Mouse (Mus musculus): Measurements from ENCODE around the gene Myct1.

Myct1 gene

DNA sequence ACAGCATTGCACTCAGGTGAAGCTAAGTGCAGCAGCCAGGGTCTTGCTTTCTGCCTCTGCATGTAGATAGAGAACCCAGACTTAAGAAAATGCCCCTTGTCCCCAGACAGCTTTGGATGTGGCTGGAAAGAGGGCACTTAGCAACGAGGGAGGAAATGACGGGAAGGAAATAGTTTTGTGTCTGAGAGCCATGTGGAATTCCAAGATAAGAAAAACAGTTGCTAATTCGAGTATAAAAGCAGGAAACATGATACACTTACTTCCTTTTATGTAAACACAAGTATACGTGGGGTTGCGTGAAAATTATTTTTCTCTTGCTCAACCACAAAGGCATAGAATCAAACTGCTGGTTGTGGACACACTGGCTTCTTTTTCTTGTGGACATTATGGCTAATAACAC is at the start of gene Myct1:
Gene Myct1 (plus strand): TSS at position 312 of the 400 bp plus-strand sequence.
- no peak for DNase-seq (ENCODE audit: low spot score)

GRCm38 (mm10) chr10:5546428-5546827 is 47.1 kb upstream of the Myct1 start:
- no peak for DNase-seq (ENCODE audit: low spot score)

DNA sequence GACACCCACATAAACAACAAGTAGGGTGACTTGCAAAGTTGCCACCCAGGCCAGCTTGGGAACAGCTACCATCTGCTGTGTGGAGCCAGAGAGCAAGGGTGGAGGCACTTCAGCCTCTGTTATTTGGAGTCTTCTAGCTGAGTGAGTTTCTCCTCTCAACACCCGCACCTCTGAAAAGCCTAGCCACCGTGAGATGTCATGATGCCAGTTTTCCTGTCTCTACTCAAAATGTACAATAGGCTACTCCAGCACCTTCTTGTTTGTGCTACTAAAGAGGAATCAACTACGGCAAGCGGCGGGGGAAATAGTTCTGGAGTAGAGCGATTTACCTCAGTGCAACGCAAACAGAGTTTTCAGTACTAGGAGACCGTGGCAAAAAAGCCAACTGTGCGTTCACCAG is 45.8 kb upstream of the Myct1 start:
- DNase-seq (ENCODE audit: low spot score), result no peak

DNA sequence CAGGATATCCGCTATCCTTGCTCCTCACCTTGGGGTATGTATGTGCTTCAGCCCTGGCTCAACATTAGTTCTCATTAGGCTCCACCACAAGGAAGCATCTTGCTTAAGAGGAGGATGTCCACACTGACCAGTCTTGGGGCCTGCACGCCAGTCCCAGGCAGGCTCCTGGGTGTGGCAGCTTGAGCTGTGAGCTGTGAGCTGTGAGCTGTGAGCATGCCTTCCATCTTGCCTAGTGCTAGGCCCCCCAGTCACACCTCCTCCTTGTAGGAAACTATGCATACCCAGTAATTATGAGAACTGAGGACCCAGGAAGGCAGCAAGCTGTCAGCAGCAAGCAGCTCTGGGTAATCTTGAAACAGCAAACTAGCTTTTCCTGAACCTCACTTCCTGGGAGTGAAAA is 44.9 kb upstream of the Myct1 start:
- DNase-seq (ENCODE audit: low spot score), result no peak

GRCm38 (mm10) chr10:5549871-5550167 is 43.8 kb upstream of the Myct1 start:
- peak; percentile 41 for DNase-seq (ENCODE audit: low spot score)

- DNase-seq (ENCODE audit: low spot score), result peak; percentile 68
These were observed 43.2 kb upstream of the Myct1 start for GRCm38 (mm10) chr10:5550168-5551021.

- DNase-seq (ENCODE audit: low spot score), result no peak
These were observed 42.2 kb upstream of the Myct1 start, which contains the start of gene Syne1 for GRCm38 (mm10) chr10:5551382-5551781. Syne1 (minus strand) TSS chr10:5551482.

DNA sequence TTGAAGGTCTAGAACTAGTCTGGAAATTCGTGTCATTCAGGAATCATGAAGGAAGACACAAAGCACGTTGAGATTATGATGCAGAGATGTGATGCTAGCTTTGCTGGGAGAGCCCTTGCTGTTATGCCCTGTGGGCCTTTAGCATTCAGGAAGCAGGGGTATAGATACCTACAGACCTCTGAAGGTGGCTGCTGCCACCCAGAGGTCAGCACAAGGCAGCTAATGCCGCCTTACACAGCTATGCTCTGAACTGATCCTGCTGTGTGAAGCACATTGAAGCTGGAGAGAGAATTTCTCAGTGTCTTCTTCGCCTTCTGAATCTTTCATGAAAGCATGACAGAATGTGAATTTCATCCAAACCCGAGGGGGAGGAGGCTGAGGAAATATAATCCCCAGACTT is 38.6 kb upstream of the Myct1 start:
- peak; percentile 38 for DNase-seq (ENCODE audit: low spot score)

GRCm38 (mm10) chr10:5558808-5559207 is 34.8 kb upstream of the Myct1 start:
- no peak for DNase-seq (ENCODE audit: low spot score)

DNA sequence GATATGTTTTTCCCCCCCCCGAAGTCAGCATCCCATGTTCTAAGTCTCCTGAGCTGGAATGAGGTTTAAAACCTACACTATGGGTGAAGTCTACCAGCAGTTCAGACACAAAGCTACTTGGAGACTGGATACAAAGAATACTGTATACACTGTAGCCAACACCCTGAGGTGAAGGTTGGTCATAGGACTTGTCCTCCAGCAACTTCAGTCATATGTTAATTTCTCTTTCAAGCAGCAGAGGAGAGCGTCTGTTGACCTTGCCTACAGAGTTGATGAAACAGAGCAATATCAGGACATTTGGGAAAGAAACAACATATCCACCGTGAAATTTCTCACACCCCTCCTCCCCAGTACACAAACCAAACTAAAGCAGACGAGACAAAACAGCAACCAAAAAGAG is 33.0 kb upstream of the Myct1 start:
- no peak for DNase-seq (ENCODE audit: low spot score)

GRCm38 (mm10) chr10:5561706-5562105 is 31.9 kb upstream of the Myct1 start:
- no peak for DNase-seq (ENCODE audit: low spot score)

DNA sequence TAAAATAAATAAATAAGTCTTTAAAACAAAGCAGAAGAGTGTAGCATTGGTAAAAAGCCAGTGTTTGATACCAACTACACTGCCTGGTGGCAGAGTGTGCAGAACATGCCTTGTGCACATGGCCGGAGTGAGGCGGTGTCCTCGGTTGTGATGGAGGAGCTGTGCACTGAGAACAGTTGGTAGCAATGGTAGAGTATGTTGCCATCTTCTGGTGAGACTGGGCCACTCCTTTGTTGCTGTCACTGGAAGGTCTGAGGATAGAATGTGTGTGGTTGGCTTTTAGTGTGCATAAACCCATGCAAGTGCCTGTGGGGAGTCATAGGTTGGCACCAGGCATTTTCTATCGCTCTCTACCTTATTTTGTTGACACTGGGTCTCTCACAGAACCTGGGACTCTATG is 24.6 kb upstream of the Myct1 start:
- DNase-seq (ENCODE audit: low spot score), result no peak

DNA sequence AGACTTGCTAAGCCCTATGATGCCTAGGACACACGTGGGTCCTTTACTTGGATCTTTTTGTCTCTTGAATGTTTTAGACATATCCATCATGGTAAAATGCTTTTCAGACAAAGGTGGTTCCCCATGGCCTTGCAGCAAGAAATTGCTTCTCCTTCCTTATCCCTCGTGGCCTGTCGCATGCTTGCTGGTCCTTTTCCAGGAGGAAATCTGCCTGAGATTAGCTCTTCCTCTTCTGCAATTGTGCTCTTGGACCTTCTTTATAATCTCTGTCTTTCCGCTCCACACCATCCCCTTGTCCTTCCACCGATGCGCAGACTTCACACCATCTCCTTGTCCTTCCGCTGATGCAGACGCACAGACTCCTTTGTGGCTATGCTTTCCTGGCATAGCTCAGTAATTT is 23.5 kb upstream of the Myct1 start:
- DNase-seq (ENCODE audit: low spot score), result no peak

- DNase-seq (ENCODE audit: low spot score), result no peak
These were observed 22.2 kb upstream of the Myct1 start for GRCm38 (mm10) chr10:5571332-5571731.

GRCm38 (mm10) chr10:5573328-5573727 is 20.2 kb upstream of the Myct1 start:
- DNase-seq (ENCODE audit: low spot score), result no peak

DNA sequence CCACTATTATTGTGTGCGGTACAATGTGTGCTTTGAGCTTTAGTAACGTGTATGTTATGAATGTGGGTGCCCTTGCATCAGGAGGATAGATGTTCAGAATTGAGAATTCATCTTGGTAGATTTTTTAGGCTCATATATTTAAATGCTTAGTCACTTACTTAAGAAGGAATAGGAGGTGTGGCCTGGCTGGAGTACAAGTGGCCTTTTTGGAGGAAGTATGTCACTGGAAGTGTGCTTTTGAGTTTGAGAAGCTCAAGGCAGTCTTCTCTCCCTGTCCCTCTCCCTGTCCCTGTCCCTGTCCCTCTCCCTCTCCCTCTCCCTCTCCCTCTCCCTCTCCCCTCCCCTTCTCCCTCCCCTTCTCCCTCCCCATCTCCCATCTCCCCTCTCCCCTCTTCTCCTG is 2.5 kb upstream of the Myct1 start:
- no peak for DNase-seq (ENCODE audit: low spot score)

DNA sequence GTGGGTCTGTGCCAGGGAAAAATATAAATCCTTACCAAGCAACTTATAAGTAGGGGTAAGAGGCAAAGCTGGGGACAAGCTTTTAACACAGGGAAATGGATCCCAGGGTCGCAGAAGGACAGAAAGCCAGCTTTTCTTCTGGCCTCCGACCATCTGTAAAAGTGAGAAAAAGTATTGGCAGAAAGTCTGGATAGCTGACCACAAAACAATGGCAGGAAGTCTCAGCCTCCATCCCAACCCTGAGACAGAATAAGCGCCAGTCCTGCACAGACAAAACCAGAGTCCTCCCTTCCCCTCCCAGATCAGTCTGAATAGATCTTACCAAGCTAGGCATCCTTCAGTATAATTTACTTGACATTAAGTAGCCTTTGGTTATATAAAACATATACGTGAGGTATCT is 1.6 kb upstream of the Myct1 start:
- no peak for DNase-seq (ENCODE audit: low spot score)

- no peak for DNase-seq (ENCODE audit: low spot score)
These were observed 882 bp downstream of the Myct1 start for GRCm38 (mm10) chr10:5594457-5594856.

- no peak for DNase-seq (ENCODE audit: low spot score)
These were observed 3.0 kb downstream of the Myct1 start for GRCm38 (mm10) chr10:5596559-5596958.

- peak; percentile 92 for DNase-seq (ENCODE audit: low spot score)
These were observed 6.5 kb downstream of the Myct1 start for GRCm38 (mm10) chr10:5600123-5600522.

DNA sequence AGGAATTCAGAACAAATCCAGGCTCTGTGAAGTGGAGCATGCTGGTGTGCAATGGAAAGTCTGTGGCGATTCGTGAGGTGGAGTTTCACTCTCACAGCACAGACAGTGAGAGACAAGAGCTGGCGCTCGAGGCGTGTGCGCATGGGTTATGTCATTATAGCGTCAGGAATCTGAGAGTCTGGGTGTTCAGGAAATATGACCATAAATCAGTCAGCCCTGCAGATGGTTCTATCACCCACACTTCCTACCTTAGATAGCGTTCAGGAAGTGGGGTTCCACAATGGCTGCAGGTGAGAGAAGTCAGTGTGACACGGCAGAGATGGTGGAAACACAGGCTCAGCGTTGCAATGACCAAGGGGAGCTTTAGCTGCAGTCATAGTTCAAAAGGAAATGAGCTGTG is 9.9 kb downstream of the Myct1 start:
- no peak for DNase-seq (ENCODE audit: low spot score)

GRCm38 (mm10) chr10:5604371-5604770 is 10.8 kb downstream of the Myct1 start:
- no peak for DNase-seq (ENCODE audit: low spot score)

GRCm38 (mm10) chr10:5608874-5609273 is 15.3 kb downstream of the Myct1 start:
- DNase-seq (ENCODE audit: low spot score), result no peak

Data from retina, embryonic 14.5 days (tissue).